Mouse (Mus musculus): ENCODE results near the gene Slc13a2. TPM values are rescaled to one million over a fixed set of nuclear protein-coding genes. Genes with fewer than 3 reads are reported as not detected.

The Slc13a2 gene
- polyA plus RNA-seq, 1 experiment from 2014 or later = not detected

DNA sequence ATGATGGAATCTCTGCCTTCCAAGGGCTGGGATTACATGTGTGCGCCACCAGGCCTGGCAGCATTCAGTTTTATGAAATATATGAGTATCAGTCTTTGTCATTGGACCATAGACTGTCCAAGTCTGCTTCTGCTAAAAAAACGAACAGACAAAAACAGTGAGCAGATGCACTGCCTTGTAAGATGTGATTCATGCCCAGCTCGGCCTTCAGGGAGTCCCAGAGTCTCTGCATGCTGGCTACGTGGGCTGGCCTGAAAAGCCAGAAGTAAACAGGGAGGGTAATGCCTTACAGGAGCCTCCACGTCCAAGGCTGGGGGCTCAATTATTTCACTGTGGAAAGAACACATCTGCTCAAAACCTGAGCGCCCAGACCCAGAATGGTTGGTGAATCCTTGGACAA lies 9.2 kb downstream of the Slc13a2 start:
- Histone ChIP-seq H3K4me3 (ENCODE audit: low read depth, low read length) (no peak overlapping the region), H3K9me3 (replicated peaks; ENCODE audit: control insufficient read depth, low read length) (no peaks in the 10 kb centered on the region), H3K9ac (replicated peaks; ENCODE audit: low read length) (no peak overlapping the region), H3K36me3 (replicated peaks; ENCODE audit: control insufficient read depth, insufficient read depth, low read depth, low read length) (no peaks in the 10 kb centered on the region), H3K27ac (replicated peaks; ENCODE audit: low read depth, low read length) (no peak overlapping the region), H3K27me3 (ENCODE audit: control insufficient read depth, insufficient read depth, low read length) (no peaks in the 10 kb centered on the region), H3K4me1 (ENCODE audit: control insufficient read depth, insufficient read depth, low read length) (no peaks in the 10 kb centered on the region), H3K4me2 (ENCODE audit: low read depth, low read length) (no peak overlapping the region)
- ATAC-seq (replicated peaks; ENCODE audit: insufficient number of reproducible peaks, low FRiP score, low TSS enrichment, low read depth) (no peak), DNase-seq (ENCODE audit: low spot score) (no peak)
- 76% methylated on average over 6 of the region's 6 CpGs for WGBS

DNA sequence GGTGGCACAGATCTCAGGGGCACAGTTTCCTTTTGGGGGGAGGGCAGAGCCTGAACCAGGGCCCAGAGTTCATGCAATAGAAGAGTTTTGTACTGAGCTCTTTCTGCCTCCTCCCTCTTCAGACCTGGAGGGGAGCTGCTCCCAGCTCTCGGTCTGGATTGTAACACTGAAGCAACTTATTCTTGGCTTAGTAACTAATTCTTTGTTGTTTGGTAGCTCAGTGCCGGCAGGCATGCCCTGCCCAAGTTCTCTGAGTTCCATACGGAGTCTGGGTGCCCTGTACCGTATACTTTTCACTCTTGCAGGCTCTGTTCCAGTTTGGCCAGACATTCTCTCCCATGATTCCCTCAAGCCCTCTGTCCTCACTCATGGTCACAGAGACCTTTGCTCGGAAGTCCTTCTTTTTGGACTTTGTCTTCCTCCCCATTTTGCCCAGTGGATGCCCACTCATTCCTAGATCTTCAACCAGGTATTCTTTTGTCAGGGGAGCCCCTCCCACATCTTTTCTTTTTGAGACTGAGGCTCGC lies 9.6 kb downstream of the Slc13a2 start:
- 82% methylated on average over 6 of the region's 6 CpGs for WGBS
- DNase-seq (ENCODE audit: low spot score) = no peak
- no peaks in the 10 kb centered on the region for H3K36me3 ChIP-seq (replicated peaks; ENCODE audit: control insufficient read depth, insufficient read depth, low read depth, low read length)

DNA sequence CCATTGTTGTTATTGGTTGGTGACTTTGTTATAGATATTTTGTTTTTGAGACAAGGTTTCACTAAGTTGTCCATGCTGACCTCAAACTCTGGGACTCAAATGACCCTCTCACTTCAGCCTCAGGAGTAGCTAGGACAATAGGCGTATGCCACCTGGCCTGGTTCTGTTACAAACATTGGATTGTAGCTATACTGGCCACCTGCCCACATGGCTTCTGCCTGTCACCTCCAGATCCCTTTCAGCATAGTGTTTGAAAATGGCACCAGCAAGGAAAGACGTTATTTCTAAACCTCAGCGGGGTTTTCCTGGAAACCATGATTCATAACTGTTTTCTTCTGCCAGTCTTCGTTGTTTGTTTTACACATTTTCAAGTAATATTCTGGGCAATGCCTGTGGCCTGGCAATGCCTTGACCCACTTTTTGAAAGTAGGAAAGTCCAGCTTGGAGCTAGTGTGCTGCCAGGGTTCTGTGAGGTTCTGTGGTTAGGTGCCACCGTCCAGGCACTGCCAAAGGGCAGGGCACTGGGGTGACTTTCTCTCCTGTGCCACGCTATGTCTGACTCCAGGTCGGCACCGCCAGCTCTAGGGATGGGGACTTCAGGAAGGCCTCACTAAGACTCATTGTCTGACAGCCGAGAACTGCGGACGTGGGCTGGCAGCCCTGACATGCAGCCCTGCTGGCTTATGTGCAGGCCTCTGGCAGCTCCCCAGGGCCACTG lies 10.3 kb downstream of the Slc13a2 start:
- 80% methylated on average over 11 of the region's 11 CpGs for WGBS
- DNase-seq (ENCODE audit: low spot score) (no peak), ATAC-seq (replicated peaks; ENCODE audit: insufficient number of reproducible peaks, low FRiP score, low TSS enrichment, low read depth) (no peak)
- Histone ChIP-seq H3K27ac (replicated peaks; ENCODE audit: low read depth, low read length) (no peak overlapping the region), H3K4me1 (ENCODE audit: control insufficient read depth, insufficient read depth, low read length) (no peaks in the 10 kb centered on the region), H3K9me3 (replicated peaks; ENCODE audit: control insufficient read depth, low read length) (no peaks in the 10 kb centered on the region), H3K9ac (replicated peaks; ENCODE audit: low read length) (no peak overlapping the region), H3K36me3 (replicated peaks; ENCODE audit: control insufficient read depth, insufficient read depth, low read depth, low read length) (no peaks in the 10 kb centered on the region), H3K27me3 (ENCODE audit: control insufficient read depth, insufficient read depth, low read length) (no peaks in the 10 kb centered on the region), H3K4me2 (ENCODE audit: low read depth, low read length) (no peak overlapping the region), H3K4me3 (ENCODE audit: low read depth, low read length) (no peak overlapping the region)

More for the DNA sequence above, 9.6 kb downstream of the Slc13a2 start:
- no peak overlapping the region for H3K9ac ChIP-seq (replicated peaks; ENCODE audit: low read length)
- no peak for ATAC-seq (replicated peaks; ENCODE audit: insufficient number of reproducible peaks, low FRiP score, low TSS enrichment, low read depth)
- H3K4me3 ChIP-seq (ENCODE audit: low read depth, low read length) = no peak overlapping the region
- no peaks in the 10 kb centered on the region for H3K9me3 ChIP-seq (replicated peaks; ENCODE audit: control insufficient read depth, low read length)
- no peak overlapping the region for H3K27ac ChIP-seq (replicated peaks; ENCODE audit: low read depth, low read length)
- H3K4me1 ChIP-seq (ENCODE audit: control insufficient read depth, insufficient read depth, low read length) = no peaks in the 10 kb centered on the region
- H3K27me3 ChIP-seq (ENCODE audit: control insufficient read depth, insufficient read depth, low read length) = no peaks in the 10 kb centered on the region
- no peak overlapping the region for H3K4me2 ChIP-seq (ENCODE audit: low read depth, low read length)

DNA sequence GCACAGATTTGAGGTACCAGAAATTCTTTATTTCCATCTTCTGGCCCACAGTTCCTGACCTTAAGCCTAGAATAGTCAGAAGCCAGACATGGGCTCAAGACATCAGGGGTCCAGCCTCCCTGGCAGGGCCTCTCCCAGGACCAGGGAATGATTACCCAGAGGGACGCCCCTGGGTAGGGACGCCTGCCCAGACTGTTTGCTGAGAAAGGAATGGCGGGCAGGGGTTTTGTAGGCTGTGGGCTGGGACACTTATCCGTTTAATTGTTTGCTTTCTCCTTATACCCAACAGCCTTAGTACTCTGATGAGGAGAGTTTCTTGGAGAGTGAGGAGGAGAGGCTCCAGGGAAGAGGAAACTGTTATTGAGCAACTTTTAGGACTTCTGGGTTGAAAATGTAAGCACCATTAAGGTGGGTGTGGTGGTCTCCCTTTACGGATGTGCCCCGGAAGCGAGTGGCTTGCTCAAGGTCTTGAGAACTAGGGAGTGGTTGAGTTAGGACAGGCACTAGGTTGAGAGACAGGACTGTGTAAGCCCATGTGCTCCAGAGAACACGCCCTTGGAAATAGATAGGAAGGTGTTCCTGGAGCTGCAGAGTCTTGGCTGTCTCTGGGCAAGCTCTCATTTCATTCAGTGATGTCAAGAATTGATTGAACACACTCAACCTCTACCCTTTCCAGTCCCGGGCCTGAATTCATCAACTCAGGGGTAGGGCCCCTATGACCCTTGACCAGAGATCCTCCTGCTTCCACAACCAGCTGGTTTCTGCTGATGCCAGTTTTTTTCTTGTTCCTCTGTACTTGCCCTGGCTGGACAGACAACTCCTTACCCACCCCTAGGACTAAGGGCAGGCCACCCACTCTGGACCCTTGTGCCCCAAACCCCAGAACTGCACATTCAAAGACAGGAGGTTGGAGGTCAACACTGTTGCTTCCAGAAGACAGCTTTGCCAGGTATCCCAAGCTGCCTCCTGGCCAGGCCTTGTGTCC lies 13.5 kb downstream of the Slc13a2 start:
- Histone ChIP-seq H3K36me3 (replicated peaks; ENCODE audit: control insufficient read depth, insufficient read depth, low read depth, low read length) (no peaks in the 10 kb centered on the region), H3K4me1 (ENCODE audit: control insufficient read depth, insufficient read depth, low read length) (no peaks in the 10 kb centered on the region), H3K9me3 (replicated peaks; ENCODE audit: control insufficient read depth, low read length) (no peaks in the 10 kb centered on the region), H3K4me3 (ENCODE audit: low read depth, low read length) (no peak overlapping the region), H3K9ac (replicated peaks; ENCODE audit: low read length) (no peak overlapping the region), H3K27ac (replicated peaks; ENCODE audit: low read depth, low read length) (no peak overlapping the region), H3K27me3 (ENCODE audit: control insufficient read depth, insufficient read depth, low read length) (no peaks in the 10 kb centered on the region), H3K4me2 (ENCODE audit: low read depth, low read length) (no peak overlapping the region)
- WGBS = 75% methylated on average over 9 of the region's 9 CpGs
- ATAC-seq (replicated peaks; ENCODE audit: insufficient number of reproducible peaks, low FRiP score, low TSS enrichment, low read depth) (no peak), DNase-seq (ENCODE audit: low spot score) (no peak)

DNA sequence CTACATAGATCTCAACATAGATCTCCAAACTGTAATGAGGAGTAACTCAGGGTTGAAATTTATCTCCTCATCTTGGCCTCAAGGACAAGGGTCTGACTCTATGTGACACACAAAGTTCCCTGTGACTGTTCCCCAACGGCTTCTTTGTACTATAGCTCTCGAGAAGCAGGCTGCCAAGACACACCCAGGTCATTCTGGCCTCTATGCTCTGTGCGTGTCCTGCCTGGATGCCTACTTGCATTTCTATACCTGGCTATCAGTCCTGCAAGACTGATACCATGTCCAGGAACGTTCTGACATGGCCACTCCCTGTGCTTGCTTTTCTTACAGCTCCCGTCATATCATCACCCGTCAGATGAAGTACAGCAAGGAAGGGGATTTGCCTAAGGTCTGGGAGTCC lies 20.0 kb downstream of the Slc13a2 start:
- no peaks in the 10 kb centered on the region for H3K27me3 ChIP-seq (ENCODE audit: control insufficient read depth, insufficient read depth, low read length)
- no peak overlapping the region for H3K9ac ChIP-seq (replicated peaks; ENCODE audit: low read length)
- no peak overlapping the region for H3K27ac ChIP-seq (replicated peaks; ENCODE audit: low read depth, low read length)
- H3K4me3 ChIP-seq (ENCODE audit: low read depth, low read length) = no peak overlapping the region
- H3K36me3 ChIP-seq (replicated peaks; ENCODE audit: control insufficient read depth, insufficient read depth, low read depth, low read length) = no peaks in the 10 kb centered on the region
- no peaks in the 10 kb centered on the region for H3K9me3 ChIP-seq (replicated peaks; ENCODE audit: control insufficient read depth, low read length)
- WGBS = 75% methylated on average over 6 of the region's 6 CpGs
- DNase-seq (ENCODE audit: low spot score) (no peak), ATAC-seq (replicated peaks; ENCODE audit: insufficient number of reproducible peaks, low FRiP score, low TSS enrichment, low read depth) (no peak)
- H3K4me2 ChIP-seq (ENCODE audit: low read depth, low read length) = no peak overlapping the region
- H3K4me1 ChIP-seq (ENCODE audit: control insufficient read depth, insufficient read depth, low read length) = peaks cover under 1% of the 10 kb centered on the region; the same call in 1 of the 2 replicates

DNA sequence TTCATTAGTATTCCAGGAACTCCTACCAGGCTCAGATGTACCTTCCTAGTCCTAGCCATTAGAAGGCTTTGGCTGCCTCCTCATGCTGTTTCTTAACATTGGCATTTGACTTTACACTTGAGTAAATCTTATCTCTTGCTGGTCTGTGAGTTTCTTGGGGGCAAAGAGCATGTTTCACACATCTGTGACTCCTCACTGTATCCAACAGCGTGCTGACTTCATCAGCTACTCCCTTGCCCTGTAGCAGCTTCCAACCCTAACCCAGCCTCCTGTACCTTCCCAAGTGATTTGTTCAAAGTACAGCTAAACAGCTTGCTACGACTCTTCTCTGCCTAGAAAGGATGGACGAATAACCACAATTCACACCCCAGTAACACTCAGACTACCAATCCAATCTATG lies 20.5 kb downstream of the Slc13a2 start:
- Histone ChIP-seq H3K9ac (replicated peaks; ENCODE audit: low read length) (no peak overlapping the region), H3K9me3 (replicated peaks; ENCODE audit: control insufficient read depth, low read length) (no peaks in the 10 kb centered on the region), H3K4me3 (ENCODE audit: low read depth, low read length) (no peak overlapping the region), H3K36me3 (replicated peaks; ENCODE audit: control insufficient read depth, insufficient read depth, low read depth, low read length) (no peaks in the 10 kb centered on the region), H3K27ac (replicated peaks; ENCODE audit: low read depth, low read length) (no peak overlapping the region), H3K4me2 (ENCODE audit: low read depth, low read length) (no peak overlapping the region), H3K4me1 (ENCODE audit: control insufficient read depth, insufficient read depth, low read length) (peaks cover 2% of the 10 kb centered on the region; the same call in 1 of the 2 replicates), H3K27me3 (ENCODE audit: control insufficient read depth, insufficient read depth, low read length) (no peaks in the 10 kb centered on the region)
- ATAC-seq (replicated peaks; ENCODE audit: insufficient number of reproducible peaks, low FRiP score, low TSS enrichment, low read depth) = no peak
- no peak for DNase-seq (ENCODE audit: low spot score)
- WGBS = 82% methylated on average over 3 of the region's 3 CpGs

DNA sequence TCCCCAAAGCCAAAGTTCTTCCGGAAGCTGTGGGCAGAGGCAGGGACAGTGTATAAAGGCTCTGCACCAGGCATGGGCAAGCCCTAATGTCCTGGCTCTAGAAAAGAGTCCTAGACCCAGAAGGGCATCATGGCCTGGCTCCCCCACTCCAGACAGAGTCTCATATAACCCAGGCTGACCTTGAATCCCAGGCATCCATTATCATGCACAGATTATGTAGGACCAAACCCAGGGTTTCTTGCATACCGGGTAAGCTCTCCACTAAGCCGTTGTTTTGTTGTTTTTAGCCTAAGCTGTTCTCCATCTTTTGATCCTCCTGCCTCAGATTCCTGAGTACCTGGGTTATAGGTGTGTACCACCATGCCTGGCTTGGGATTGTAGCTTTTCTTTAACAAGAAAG lies 21.1 kb downstream of the Slc13a2 start:
- H3K27me3 ChIP-seq (ENCODE audit: control insufficient read depth, insufficient read depth, low read length) = no peaks in the 10 kb centered on the region
- ATAC-seq (replicated peaks; ENCODE audit: insufficient number of reproducible peaks, low FRiP score, low TSS enrichment, low read depth) = no peak
- 65% methylated on average over 3 of the region's 3 CpGs for WGBS

More for the DNA sequence above, 21.1 kb downstream of the Slc13a2 start:
- Histone ChIP-seq H3K4me2 (ENCODE audit: low read depth, low read length) (no peak overlapping the region), H3K27ac (replicated peaks; ENCODE audit: low read depth, low read length) (no peak overlapping the region), H3K9me3 (replicated peaks; ENCODE audit: control insufficient read depth, low read length) (no peaks in the 10 kb centered on the region), H3K4me1 (ENCODE audit: control insufficient read depth, insufficient read depth, low read length) (peaks cover 2% of the 10 kb centered on the region; the same call in 1 of the 2 replicates), H3K36me3 (replicated peaks; ENCODE audit: control insufficient read depth, insufficient read depth, low read depth, low read length) (no peaks in the 10 kb centered on the region), H3K4me3 (ENCODE audit: low read depth, low read length) (no peak overlapping the region), H3K9ac (replicated peaks; ENCODE audit: low read length) (no peak overlapping the region; the same call in 1 of the 2 replicates)
- no peak for DNase-seq (ENCODE audit: low spot score)

All from embryonic facial prominence, embryonic 11.5 days (tissue).